ENCODE assay signal across 13 mouse cellular contexts in genomic region chr12:79998788-79999187, GRCm38 (mm10).
A peak's percentile ranks its signal among the peaks of the same experiment; 100 is the strongest.
DNase-seq lines count a peak whose midpoint lies in the region; ATAC-seq and TF ChIP-seq lines count a peak whose summit lies in the region.
"Had no signal": no experiment of that assay in that cellular context is flagged by ENCODE, and none has a peak within 500 bp of the region (broad histone marks: within the 10 kb centered on the region; RNA-seq: fewer than 3 reads in every experiment).

No protein-coding gene starts in this region.

- no peaks in the 10 kb centered on the region for H3K27me3 ChIP-seq in liver, adult 2 months (ENCODE audit: control insufficient read depth, insufficient read depth, low read length)
- no peaks in the 10 kb centered on the region for H3K27me3 ChIP-seq in limb, embryonic 15.5 days
- no peaks in the 10 kb centered on the region for H3K27me3 ChIP-seq in hindbrain, embryonic 13.5 days
- H3K27me3 ChIP-seq: forebrain, embryonic 12.5 days had no signal

- H3K79me2 ChIP-seq in liver, adult 2 months (ENCODE audit: control insufficient read depth, insufficient read depth, low read length), result no peaks in the 10 kb centered on the region

- H3K27ac ChIP-seq in liver, adult 2 months (replicated peaks; ENCODE audit: insufficient read depth, low read depth, low read length), result peak overlapping the region; percentile 68
- peak overlapping the region; percentile 60 for H3K27ac ChIP-seq in bone marrow macrophage, adult 2 months (ENCODE audit: insufficient read depth, low read depth, low read length)
- peak overlapping the region; percentile 27; the same call in 1 of the 2 replicates for H3K27ac ChIP-seq in limb, embryonic 15.5 days
- no peak overlapping the region for H3K27ac ChIP-seq in hindbrain, embryonic 13.5 days
- H3K27ac ChIP-seq: forebrain, embryonic 12.5 days had no signal

- H3K9ac ChIP-seq in liver, adult 2 months (ENCODE audit: low read depth, low read length), result no peak overlapping the region
- no peak overlapping the region for H3K9ac ChIP-seq in limb, embryonic 15.5 days
- no peak overlapping the region for H3K9ac ChIP-seq in hindbrain, embryonic 13.5 days
- H3K9ac ChIP-seq: forebrain, embryonic 12.5 days had no signal

- DNase-seq in heart, adult 11 months, result peak; percentile 94
- no peak for DNase-seq in heart, postnatal 4 days
- peak; percentile 91 for DNase-seq in liver, adult 2 months (ENCODE audit: extremely low read depth, low read depth, low spot score)
- DNase-seq in liver, result no peak
- DNase-seq in neural tube, embryonic 10.5 days (ENCODE audit: extremely low spot score, low spot score), result no peak
- DNase-seq: cerebellum, postnatal 10 days; gastrocnemius, postnatal 25 days; thymus, adult 2 months had no signal

- H3K4me3 ChIP-seq in liver, adult 2 months (ENCODE audit: insufficient read depth, low read depth, low read length), result no peak overlapping the region
- H3K4me3 ChIP-seq in bone marrow macrophage, adult 2 months (ENCODE audit: insufficient read depth, low read length), result no peak overlapping the region
- no peak overlapping the region for H3K4me3 ChIP-seq in limb, embryonic 15.5 days
- no peak overlapping the region for H3K4me3 ChIP-seq in hindbrain, embryonic 13.5 days
- H3K4me3 ChIP-seq: forebrain, embryonic 12.5 days had no signal

- H3K4me2 ChIP-seq in limb, embryonic 15.5 days, result no peak overlapping the region
- no peak overlapping the region for H3K4me2 ChIP-seq in hindbrain, embryonic 13.5 days
- H3K4me2 ChIP-seq: forebrain, embryonic 12.5 days had no signal

- no peak for TF ChIP-seq POLR2A in liver, adult 2 months (IDR thresholded peaks at IDR 0.05; ENCODE audit: extremely low read depth, insufficient read depth, low read length)
- no peak for TF ChIP-seq POLR2A in bone marrow macrophage, adult 2 months (IDR thresholded peaks at IDR 0.05; ENCODE audit: borderline replicate concordance, low read depth, low read length)

- H3K9me3 ChIP-seq in limb, embryonic 15.5 days, result no peaks in the 10 kb centered on the region
- H3K9me3 ChIP-seq in hindbrain, embryonic 13.5 days, result no peaks in the 10 kb centered on the region
- H3K9me3 ChIP-seq: forebrain, embryonic 12.5 days had no signal

- peaks cover 20% of the 10 kb centered on the region for H3K4me1 ChIP-seq in liver, adult 2 months (ENCODE audit: control insufficient read depth, insufficient read depth, low read length)
- peaks cover 50% of the 10 kb centered on the region for H3K4me1 ChIP-seq in bone marrow macrophage, adult 2 months (ENCODE audit: control insufficient read depth, insufficient read depth, low read length)
- peaks cover 44% of the 10 kb centered on the region for H3K4me1 ChIP-seq in limb, embryonic 15.5 days
- H3K4me1 ChIP-seq in hindbrain, embryonic 13.5 days (replicated peaks), result peaks cover 15% of the 10 kb centered on the region

- TF ChIP-seq CTCF in liver, adult 2 months (IDR thresholded peaks at IDR 0.05; ENCODE audit: low read depth, low read length), result no peak
- TF ChIP-seq CTCF in bone marrow macrophage, adult 2 months (IDR thresholded peaks at IDR 0.05; ENCODE audit: low read depth, low read length), result no peak

- WGBS in liver, adult 2 months, result 22% methylated on average over 5 of the region's 5 CpGs
- WGBS in limb, embryonic 15.5 days, result 70% methylated on average over 5 of the region's 5 CpGs
- WGBS in hindbrain, embryonic 13.5 days, result 85% methylated on average over 5 of the region's 5 CpGs

- ATAC-seq in limb, embryonic 15.5 days (ENCODE audit: insufficient number of reproducible peaks, low FRiP score, low TSS enrichment, low read depth), result no peak
- no peak for ATAC-seq in hindbrain, embryonic 13.5 days (ENCODE audit: low FRiP score)
- ATAC-seq: activated CD4-positive, CD25-positive, alpha-beta regulatory T cell, adult 4 months had no signal

- no peaks in the 10 kb centered on the region for H3K36me3 ChIP-seq in liver, adult 2 months (ENCODE audit: control insufficient read depth, insufficient read depth, low read length)
- no peaks in the 10 kb centered on the region for H3K36me3 ChIP-seq in limb, embryonic 15.5 days
- no peaks in the 10 kb centered on the region for H3K36me3 ChIP-seq in hindbrain, embryonic 13.5 days
- H3K36me3 ChIP-seq: forebrain, embryonic 12.5 days had no signal

Comparison
In these comparisons a context has a peak if more than half of its experiments do, and no peak if none do; other contexts are left out.
1. DNase-seq: peak in heart, adult 11 months (single experiment) and liver, adult 2 months (single experiment); none in heart, postnatal 4 days (single experiment), liver (single experiment) and neural tube, embryonic 10.5 days (single experiment).